Mouse (Mus musculus) myocyte (in vitro differentiated cells): Measurements from ENCODE around the gene Rab44.

Experiments used
- CEBPB ChIP-seq: IDR thresholded peaks from 2 replicates; pipeline ENCODE4 v1.6.1; 2011; ENCODE audit warnings: mild to moderate bottlenecking, moderate library complexity; ENCODE audit not compliant: poor library complexity, insufficient read depth, severe bottlenecking
- E2F4 ChIP-seq: IDR thresholded peaks from one replicate; pipeline ENCODE4 v1.6.1; 2011; ENCODE audit warnings: mild to moderate bottlenecking, control low read depth, moderate library complexity; ENCODE audit not compliant: insufficient read depth
- MAX ChIP-seq: IDR thresholded peaks from one replicate; pipeline ENCODE4 v1.6.1; 2011; ENCODE audit warnings: low read depth, mild to moderate bottlenecking, control low read depth
- POLR2A ChIP-seq: IDR thresholded peaks from one replicate; pipeline ENCODE4 v1.6.1; 2011; ENCODE audit warnings: low read depth, mild to moderate bottlenecking, control low read depth, moderate library complexity; ENCODE audit not compliant: insufficient read length
- POLR2AphosphoS2 ChIP-seq: IDR thresholded peaks from one replicate; pipeline ENCODE4 v1.6.1; 2011; ENCODE audit warnings: low read depth, control low read depth; ENCODE audit not compliant: insufficient read length
- SRF ChIP-seq: IDR thresholded peaks from one replicate; pipeline ENCODE4 v1.6.1; 2011; ENCODE audit warnings: low read depth; ENCODE audit not compliant: control insufficient read depth, insufficient read length
- TCF12 ChIP-seq: IDR thresholded peaks from one replicate; pipeline ENCODE4 v1.6.1; 2011; ENCODE audit warnings: mild to moderate bottlenecking, control low read depth; ENCODE audit not compliant: poor library complexity, insufficient read depth, severe bottlenecking
- TCF3 ChIP-seq: IDR thresholded peaks from one replicate; pipeline ENCODE4 v1.6.1; 2011; ENCODE audit warnings: low read depth, control low read depth; ENCODE audit not compliant: insufficient read length
- USF1 ChIP-seq: IDR thresholded peaks from one replicate; pipeline ENCODE4 v1.6.1; 2011; ENCODE audit warnings: low read depth, mild to moderate bottlenecking, control low read depth, moderate library complexity

DNA sequence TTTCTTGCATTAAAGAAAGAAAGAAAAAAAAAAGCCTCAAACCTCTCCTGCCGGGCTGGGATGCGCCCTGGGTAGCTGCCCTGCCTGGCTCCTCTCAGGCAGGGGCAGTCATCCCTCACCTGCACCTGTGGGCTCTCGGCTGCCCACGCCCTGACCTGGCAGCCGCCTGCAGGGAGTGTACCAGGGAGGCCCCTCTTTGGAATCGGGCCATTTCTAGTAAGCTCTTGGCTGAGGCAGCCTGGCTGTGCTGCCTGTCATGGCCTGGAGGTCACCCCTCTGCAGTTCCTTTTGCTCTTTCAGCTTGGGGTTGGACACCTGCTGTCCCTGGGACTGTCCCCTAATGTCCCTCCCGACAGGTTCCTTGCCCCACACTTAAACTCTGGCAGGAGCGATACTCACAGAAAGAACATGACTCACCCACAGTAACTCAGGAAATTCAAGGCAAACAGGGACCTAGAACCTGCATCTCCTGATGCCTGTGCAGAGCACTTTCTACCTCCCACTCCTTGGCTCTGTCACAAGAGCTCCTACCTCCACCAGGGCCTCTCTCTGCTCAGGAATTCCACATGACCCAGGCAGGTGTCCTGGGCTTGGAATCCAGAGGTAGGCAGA lies 52.1 kb downstream of the Rab44 start:
- no peak for TF ChIP-seq E2F4
- no peak for TF ChIP-seq POLR2A
- TF ChIP-seq TCF12, result no peak
- no peak for TF ChIP-seq MAX
- no peak for TF ChIP-seq POLR2AphosphoS2
- no peak for TF ChIP-seq CEBPB
- TF ChIP-seq USF1, result no peak
- TF ChIP-seq SRF, result no peak
- no peak for TF ChIP-seq TCF3
